Mouse (Mus musculus): ENCODE measurements around the gene 4931414P19Rik. TPM values are rescaled to one million over a fixed set of nuclear protein-coding genes. Genes with fewer than 3 reads are reported as not detected.

Gene 4931414P19Rik
- polyA plus RNA-seq, 1 experiment from 2014 or later: 7.8 TPM

DNA sequence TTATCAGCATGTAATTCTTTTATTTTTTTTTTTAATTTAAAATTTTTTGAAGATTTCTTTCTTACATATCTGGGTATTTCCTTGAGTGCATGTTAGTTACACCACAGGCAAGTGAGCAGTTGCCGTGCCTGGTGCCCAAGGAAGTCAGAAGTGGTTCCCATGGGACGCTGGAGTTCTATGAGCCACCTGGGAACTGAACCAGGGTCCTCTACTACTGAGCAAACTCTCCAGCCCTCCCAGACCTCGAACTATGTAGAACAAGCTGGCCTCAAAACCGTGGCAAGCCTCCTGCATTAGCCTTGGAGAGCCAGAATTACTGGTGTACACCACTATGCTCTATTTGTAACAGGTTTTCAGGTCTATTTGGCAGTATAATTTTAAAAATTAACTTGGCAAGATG lies 3.2 kb downstream of the 4931414P19Rik start:
- no peak for ATAC-seq (replicated peaks; ENCODE audit: extremely low read depth, insufficient read depth, low FRiP score)
- no peaks in the 10 kb centered on the region for H3K27me3 ChIP-seq (ENCODE audit: control insufficient read depth, insufficient read depth, low read length)
- peak overlapping the region; percentile 73 for H3K4me3 ChIP-seq (ENCODE audit: low read length)
- no peaks in the 10 kb centered on the region for H3K9me3 ChIP-seq (replicated peaks; ENCODE audit: control insufficient read depth, low read length)
- no peaks in the 10 kb centered on the region for H3K36me3 ChIP-seq (ENCODE audit: control insufficient read depth, insufficient read depth)
- WGBS: 44% methylated on average over 4 of the region's 4 CpGs
- H3K4me2 ChIP-seq (ENCODE audit: low read depth, low read length): peak overlapping the region; percentile 63
- H3K27ac ChIP-seq (ENCODE audit: low read length): peak overlapping the region; percentile 95
- peaks cover 6% of the 10 kb centered on the region for H3K4me1 ChIP-seq (ENCODE audit: control insufficient read depth, insufficient read depth, low read length)
- peak overlapping the region; percentile 84 for H3K9ac ChIP-seq (ENCODE audit: low read length)

DNA sequence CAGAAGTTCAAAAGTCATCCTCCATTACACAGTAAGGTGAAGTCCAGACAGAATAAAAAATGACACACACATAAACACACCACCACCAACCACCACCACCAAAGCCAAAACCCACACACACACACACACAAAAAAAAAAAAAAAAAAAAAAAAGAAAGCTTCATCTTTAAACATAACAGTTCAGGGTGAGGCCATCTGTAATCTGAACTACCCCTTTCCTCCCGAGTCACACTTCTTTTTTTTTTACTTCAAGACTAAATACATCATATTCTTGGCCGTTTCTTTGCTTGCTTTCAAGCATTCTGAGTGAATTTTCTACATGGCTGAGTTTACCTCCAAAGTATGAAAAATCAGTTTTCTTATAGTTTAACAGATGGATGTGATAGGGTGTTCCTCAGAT lies 4.2 kb downstream of the 4931414P19Rik start:
- H3K9me3 ChIP-seq (replicated peaks; ENCODE audit: control insufficient read depth, low read length): no peaks in the 10 kb centered on the region
- no peak for ATAC-seq (replicated peaks; ENCODE audit: extremely low read depth, insufficient read depth, low FRiP score)
- H3K36me3 ChIP-seq (ENCODE audit: control insufficient read depth, insufficient read depth): no peaks in the 10 kb centered on the region
- H3K27ac ChIP-seq (ENCODE audit: low read length): no peak overlapping the region
- H3K9ac ChIP-seq (ENCODE audit: low read length): no peak overlapping the region
- H3K4me1 ChIP-seq (ENCODE audit: control insufficient read depth, insufficient read depth, low read length): peaks cover 6% of the 10 kb centered on the region
- no peaks in the 10 kb centered on the region for H3K27me3 ChIP-seq (ENCODE audit: control insufficient read depth, insufficient read depth, low read length)
- WGBS: 63% methylated on average over 2 of the region's 2 CpGs
- no peak overlapping the region for H3K4me3 ChIP-seq (ENCODE audit: low read length)
- no peak overlapping the region for H3K4me2 ChIP-seq (ENCODE audit: low read depth, low read length)

DNA sequence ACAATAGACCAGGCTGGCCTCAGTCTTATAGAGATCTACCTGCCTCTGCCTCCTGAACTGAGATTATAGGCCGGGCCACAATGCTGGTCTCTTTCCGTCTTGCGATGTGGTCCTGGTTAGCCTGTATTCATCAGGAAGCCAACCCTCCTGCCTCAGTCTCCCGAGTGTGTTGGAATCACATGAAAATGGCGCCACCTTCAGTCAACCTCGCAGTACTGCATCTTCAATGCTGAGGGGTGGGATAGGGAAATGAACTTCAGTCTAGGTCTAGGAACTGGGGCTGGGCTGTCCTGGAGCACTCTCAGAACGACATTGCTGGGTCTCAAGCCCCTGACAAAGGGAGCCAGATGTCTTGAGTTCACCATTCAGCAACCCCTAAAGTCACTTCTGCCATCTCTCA lies 8.7 kb downstream of the 4931414P19Rik start:
- no peaks in the 10 kb centered on the region for H3K9me3 ChIP-seq (replicated peaks; ENCODE audit: control insufficient read depth, low read length)
- no peak for ATAC-seq (replicated peaks; ENCODE audit: extremely low read depth, insufficient read depth, low FRiP score)
- no peak overlapping the region for H3K4me3 ChIP-seq (ENCODE audit: low read length)
- H3K4me1 ChIP-seq (ENCODE audit: control insufficient read depth, insufficient read depth, low read length): peaks cover 21% of the 10 kb centered on the region
- H3K36me3 ChIP-seq (ENCODE audit: control insufficient read depth, insufficient read depth): 0 out of 2 replicates have a peak, but pooled peaks cover 3% of the 10 kb centered on the region
- no peak overlapping the region for H3K9ac ChIP-seq (ENCODE audit: low read length)
- H3K27ac ChIP-seq (ENCODE audit: low read length): no peak overlapping the region
- no peak overlapping the region for H3K4me2 ChIP-seq (ENCODE audit: low read depth, low read length)
- H3K27me3 ChIP-seq (ENCODE audit: control insufficient read depth, insufficient read depth, low read length): no peaks in the 10 kb centered on the region
- WGBS: 78% methylated on average over 7 of the region's 7 CpGs

DNA sequence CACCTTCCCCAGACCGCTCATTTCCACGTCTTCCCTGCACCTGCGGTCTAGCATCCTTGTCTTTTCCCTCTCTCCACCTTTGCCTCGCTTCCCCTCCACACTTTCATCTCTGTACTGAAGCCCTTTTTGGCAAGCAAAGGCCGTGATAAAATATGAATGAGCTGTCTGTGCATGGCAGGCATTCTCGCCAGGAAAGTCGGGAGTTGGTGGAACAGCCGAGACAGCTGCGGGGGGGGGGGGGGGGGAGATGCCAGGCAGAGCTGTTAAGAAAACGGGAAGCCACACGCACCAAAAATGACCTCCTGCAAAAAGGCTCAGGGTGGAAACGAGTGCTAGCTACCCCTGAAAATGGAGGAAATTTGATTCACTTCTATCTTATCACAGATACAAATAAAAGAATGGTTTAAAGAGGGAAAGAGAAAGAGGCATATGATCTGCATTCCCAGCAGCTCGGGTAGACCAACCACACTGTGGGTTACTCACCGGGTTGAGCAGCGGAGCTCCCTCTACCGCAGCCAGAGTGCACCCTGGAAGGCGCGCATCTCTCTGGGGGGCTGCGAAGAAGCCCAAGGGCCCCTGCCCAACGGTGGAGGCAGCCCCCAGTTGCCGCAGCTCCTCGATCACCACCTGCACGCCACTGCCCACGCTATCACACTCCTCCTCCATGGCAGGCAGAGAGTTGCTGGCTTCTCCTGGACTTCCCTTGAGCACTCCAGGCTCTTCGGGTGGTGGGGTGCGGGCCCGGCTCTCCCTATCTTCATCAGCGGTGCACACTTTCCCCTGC lies 11.0 kb downstream of the 4931414P19Rik start:
- Histone ChIP-seq H3K9me3 (replicated peaks; ENCODE audit: control insufficient read depth, low read length) (no peaks in the 10 kb centered on the region), H3K27me3 (ENCODE audit: control insufficient read depth, insufficient read depth, low read length) (no peaks in the 10 kb centered on the region), H3K4me2 (ENCODE audit: low read depth, low read length) (peak overlapping the region; percentile 60), H3K27ac (ENCODE audit: low read length) (peak overlapping the region; percentile 37), H3K4me3 (ENCODE audit: low read length) (peak overlapping the region; percentile 20), H3K4me1 (ENCODE audit: control insufficient read depth, insufficient read depth, low read length) (peaks cover 23% of the 10 kb centered on the region), H3K36me3 (ENCODE audit: control insufficient read depth, insufficient read depth) (0 out of 2 replicates have a peak, but pooled peaks cover 3% of the 10 kb centered on the region), H3K9ac (ENCODE audit: low read length) (peak overlapping the region; percentile 61)
- no peak for ATAC-seq (replicated peaks; ENCODE audit: extremely low read depth, insufficient read depth, low FRiP score)
- WGBS: 52% methylated on average over 28 of the region's 28 CpGs

DNA sequence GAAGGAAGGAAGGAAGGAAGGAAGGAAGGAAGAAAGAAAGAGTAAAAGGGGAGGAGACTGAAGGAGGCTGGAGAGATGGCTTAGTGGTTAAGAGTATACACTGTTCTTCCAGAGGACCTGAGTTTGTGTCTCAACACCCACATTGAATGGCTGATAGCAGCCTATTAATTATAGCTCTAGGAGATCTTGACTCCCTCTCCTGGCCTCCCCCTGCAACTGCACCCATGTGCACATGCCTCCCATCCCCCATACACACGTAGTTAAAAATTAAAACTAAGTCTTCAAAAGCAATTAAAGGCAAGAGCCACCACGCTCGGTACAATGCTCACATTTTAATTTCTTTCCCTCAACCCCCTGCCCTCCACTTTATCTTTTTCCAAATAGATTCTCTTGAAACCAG lies 11.7 kb downstream of the 4931414P19Rik start:
- Histone ChIP-seq H3K36me3 (ENCODE audit: control insufficient read depth, insufficient read depth) (0 out of 2 replicates have a peak, but pooled peaks cover 3% of the 10 kb centered on the region), H3K4me3 (ENCODE audit: low read length) (no peak overlapping the region), H3K4me1 (ENCODE audit: control insufficient read depth, insufficient read depth, low read length) (peaks cover 23% of the 10 kb centered on the region), H3K9ac (ENCODE audit: low read length) (no peak overlapping the region), H3K4me2 (ENCODE audit: low read depth, low read length) (no peak overlapping the region), H3K27ac (ENCODE audit: low read length) (no peak overlapping the region), H3K27me3 (ENCODE audit: control insufficient read depth, insufficient read depth, low read length) (no peaks in the 10 kb centered on the region), H3K9me3 (replicated peaks; ENCODE audit: control insufficient read depth, low read length) (no peaks in the 10 kb centered on the region)
- WGBS: 93% methylated on average over 3 of the region's 3 CpGs
- ATAC-seq (replicated peaks; ENCODE audit: extremely low read depth, insufficient read depth, low FRiP score): no peak

DNA sequence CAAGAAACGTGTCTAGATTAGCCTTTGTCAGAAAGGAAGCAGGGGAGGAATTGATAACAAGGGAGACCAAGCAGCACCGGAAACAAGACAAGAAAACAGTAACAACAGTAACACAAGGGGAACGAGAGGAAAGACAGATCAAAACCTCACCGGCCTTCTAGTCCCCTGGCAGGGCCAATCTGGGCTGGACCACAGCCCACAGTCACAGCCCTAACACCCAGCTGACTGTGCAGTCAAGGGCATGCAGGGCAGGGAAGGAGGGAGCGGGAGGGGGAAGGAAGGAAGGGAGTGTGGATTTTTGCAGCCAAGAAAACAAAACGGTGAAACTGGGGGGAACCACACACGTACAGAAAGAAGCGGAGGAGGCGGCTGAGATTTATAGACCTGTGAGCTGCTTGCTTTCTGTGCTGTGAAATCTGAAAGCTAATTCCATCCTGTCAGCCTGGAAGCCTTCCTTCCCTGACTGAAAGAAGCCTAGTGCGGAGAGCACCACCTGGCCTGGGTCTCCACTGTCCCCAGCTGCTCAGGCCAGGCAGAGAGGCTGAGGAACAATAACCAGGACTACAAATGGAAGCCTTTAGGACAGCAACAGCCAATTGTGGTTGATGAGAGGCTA lies 13.4 kb downstream of the 4931414P19Rik start:
- 30% methylated on average over 10 of the region's 10 CpGs for WGBS
- Histone ChIP-seq H3K9me3 (replicated peaks; ENCODE audit: control insufficient read depth, low read length) (no peaks in the 10 kb centered on the region), H3K4me3 (ENCODE audit: low read length) (no peak overlapping the region), H3K27ac (ENCODE audit: low read length) (peak overlapping the region; percentile 92), H3K9ac (ENCODE audit: low read length) (peak overlapping the region; percentile 64), H3K4me2 (ENCODE audit: low read depth, low read length) (peak overlapping the region; percentile 27; the same call in 1 of the 2 replicates), H3K4me1 (ENCODE audit: control insufficient read depth, insufficient read depth, low read length) (peaks cover 32% of the 10 kb centered on the region), H3K36me3 (ENCODE audit: control insufficient read depth, insufficient read depth) (0 out of 2 replicates have a peak, but pooled peaks cover 3% of the 10 kb centered on the region), H3K27me3 (ENCODE audit: control insufficient read depth, insufficient read depth, low read length) (no peaks in the 10 kb centered on the region)
- ATAC-seq (replicated peaks; ENCODE audit: extremely low read depth, insufficient read depth, low FRiP score): peak; percentile 87

DNA sequence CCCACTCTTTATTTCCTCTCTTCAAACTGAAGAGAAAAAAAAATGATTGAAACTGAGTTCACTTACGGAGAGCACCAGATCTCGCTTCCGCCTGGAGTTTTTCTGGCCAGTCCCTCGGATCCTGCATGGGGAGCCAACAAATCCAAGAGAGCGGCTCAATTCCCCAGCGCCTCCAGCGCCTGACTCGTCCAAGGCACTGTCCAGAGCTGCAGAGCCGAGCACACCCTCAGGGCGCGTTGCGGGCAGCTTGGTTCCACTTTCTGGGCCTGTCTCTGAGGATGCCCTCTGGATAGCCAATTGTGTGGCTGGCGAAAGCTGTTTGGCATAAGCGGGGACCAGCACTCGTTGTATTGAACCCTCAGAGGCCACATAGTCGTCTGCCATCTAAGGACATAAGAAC lies 14.7 kb downstream of the 4931414P19Rik start:
- H3K9me3 ChIP-seq (replicated peaks; ENCODE audit: control insufficient read depth, low read length): no peaks in the 10 kb centered on the region
- ATAC-seq (replicated peaks; ENCODE audit: extremely low read depth, insufficient read depth, low FRiP score): no peak
- 0 out of 2 replicates have a peak, but pooled peaks cover 3% of the 10 kb centered on the region for H3K36me3 ChIP-seq (ENCODE audit: control insufficient read depth, insufficient read depth)
- no peak overlapping the region for H3K4me2 ChIP-seq (ENCODE audit: low read depth, low read length)
- H3K4me3 ChIP-seq (ENCODE audit: low read length): no peak overlapping the region
- peaks cover 32% of the 10 kb centered on the region for H3K4me1 ChIP-seq (ENCODE audit: control insufficient read depth, insufficient read depth, low read length)
- H3K9ac ChIP-seq (ENCODE audit: low read length): no peak overlapping the region
- no peaks in the 10 kb centered on the region for H3K27me3 ChIP-seq (ENCODE audit: control insufficient read depth, insufficient read depth, low read length)
- no peak overlapping the region for H3K27ac ChIP-seq (ENCODE audit: low read length)
- WGBS: 88% methylated on average over 16 of the region's 16 CpGs

DNA sequence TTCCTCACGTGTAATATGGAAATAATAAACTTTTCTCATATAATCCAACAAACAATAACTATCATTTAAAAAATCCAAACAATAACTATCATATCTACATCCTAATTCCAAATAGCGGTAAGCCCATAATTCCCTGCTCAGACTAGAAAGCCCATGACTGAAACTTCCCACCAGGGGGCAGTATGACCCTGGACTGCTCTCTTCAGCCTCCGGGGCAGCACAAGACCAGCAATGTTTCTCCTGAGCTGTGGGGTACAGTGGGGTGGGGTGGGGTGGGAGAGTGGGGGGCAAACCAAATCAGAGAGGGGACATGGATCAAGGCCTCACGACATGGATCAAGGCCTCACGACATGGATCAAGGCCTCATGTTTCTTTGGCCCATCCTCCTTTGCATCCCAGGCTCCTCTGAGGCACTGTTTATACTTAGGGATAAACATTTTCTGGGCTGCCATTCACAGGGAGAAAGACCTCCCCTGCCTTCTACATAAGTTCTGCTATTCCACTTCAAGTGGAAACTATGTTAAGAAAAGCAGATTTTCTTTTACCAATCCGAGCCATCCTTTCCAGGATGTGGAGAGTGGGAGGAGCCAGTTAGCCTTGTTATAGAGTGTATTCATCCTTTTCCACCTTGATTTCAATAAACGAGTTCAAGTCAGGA lies 22.0 kb downstream of the 4931414P19Rik start:
- 35% methylated on average over 7 of the region's 7 CpGs for WGBS
- no peaks in the 10 kb centered on the region for H3K9me3 ChIP-seq (replicated peaks; ENCODE audit: control insufficient read depth, low read length)
- no peak overlapping the region for H3K4me3 ChIP-seq (ENCODE audit: low read length)
- peak; percentile 38; the same call in 1 of the 2 replicates for ATAC-seq (replicated peaks; ENCODE audit: extremely low read depth, insufficient read depth, low FRiP score)
- H3K4me2 ChIP-seq (ENCODE audit: low read depth, low read length): no peak overlapping the region
- peaks cover 3% of the 10 kb centered on the region; the same call in 1 of the 2 replicates for H3K36me3 ChIP-seq (ENCODE audit: control insufficient read depth, insufficient read depth)
- no peak overlapping the region for H3K27ac ChIP-seq (ENCODE audit: low read length)
- H3K27me3 ChIP-seq (ENCODE audit: control insufficient read depth, insufficient read depth, low read length): no peaks in the 10 kb centered on the region
- peaks cover 6% of the 10 kb centered on the region for H3K4me1 ChIP-seq (ENCODE audit: control insufficient read depth, insufficient read depth, low read length)
- no peak overlapping the region for H3K9ac ChIP-seq (ENCODE audit: low read length)

Measured in heart, embryonic 16.5 days (tissue).